Mouse (Mus musculus) cerebellum, postnatal 36 days (tissue): ENCODE measurements around the gene Sgsh.

Source experiments
- DNase-seq, 2 experiments: peaks; one replicate each; pipeline ENCODE4 v3.0.0; 2021 to 2022; ENCODE audit warnings: mixed read lengths in 2 of 2

The Sgsh gene

GRCm38 (mm10) chr11:119306762-119307657 lies 48.3 kb downstream of the Sgsh start:
- no peak for DNase-seq

GRCm38 (mm10) chr11:119304904-119305712 lies 50.2 kb downstream of the Sgsh start:
- DNase-seq: peak; percentile 41 to 52

GRCm38 (mm10) chr11:119300986-119301385 lies 54.4 kb downstream of the Sgsh start:
- no peak for DNase-seq

- no peak for DNase-seq
Observed at GRCm38 (mm10) chr11:119300246-119300935, 54.9 kb downstream of the Sgsh start.

- peak; percentile 95 to 98 for DNase-seq
Observed at GRCm38 (mm10) chr11:119299391-119300245, 55.7 kb downstream of the Sgsh start, which contains the start of gene Eif4a3. Gene Eif4a3, minus strand, starts transcription at chr11:119300089.

GRCm38 (mm10) chr11:119298917-119299316 lies 56.4 kb downstream of the Sgsh start:
- DNase-seq: no peak

- no peak for DNase-seq
Observed at GRCm38 (mm10) chr11:119297996-119298395, 57.3 kb downstream of the Sgsh start.
